Mouse (Mus musculus) mouse embryonic stem cell (cell line): ENCODE measurements around the gene Cryl1.

ENCODE experiments used
- in situ Hi-C, 2 experiments: fragments of 300-500 bp; cut with MboI; formaldehyde crosslinking; loops; 1 replicate in 1 of 2; 3 replicates in 1 of 2; pipeline ENCODE4 v1.14.3; 2019 to 2020; ENCODE audit warnings: low sequenced_read_pairs in 2 of 2, low pct_unique_long_range_greater_than_20kb in 1 of 2, mixed read lengths in 1 of 2; ENCODE audit not compliant: unreplicated experiment in 1 of 2

Cryl1 gene

DNA sequence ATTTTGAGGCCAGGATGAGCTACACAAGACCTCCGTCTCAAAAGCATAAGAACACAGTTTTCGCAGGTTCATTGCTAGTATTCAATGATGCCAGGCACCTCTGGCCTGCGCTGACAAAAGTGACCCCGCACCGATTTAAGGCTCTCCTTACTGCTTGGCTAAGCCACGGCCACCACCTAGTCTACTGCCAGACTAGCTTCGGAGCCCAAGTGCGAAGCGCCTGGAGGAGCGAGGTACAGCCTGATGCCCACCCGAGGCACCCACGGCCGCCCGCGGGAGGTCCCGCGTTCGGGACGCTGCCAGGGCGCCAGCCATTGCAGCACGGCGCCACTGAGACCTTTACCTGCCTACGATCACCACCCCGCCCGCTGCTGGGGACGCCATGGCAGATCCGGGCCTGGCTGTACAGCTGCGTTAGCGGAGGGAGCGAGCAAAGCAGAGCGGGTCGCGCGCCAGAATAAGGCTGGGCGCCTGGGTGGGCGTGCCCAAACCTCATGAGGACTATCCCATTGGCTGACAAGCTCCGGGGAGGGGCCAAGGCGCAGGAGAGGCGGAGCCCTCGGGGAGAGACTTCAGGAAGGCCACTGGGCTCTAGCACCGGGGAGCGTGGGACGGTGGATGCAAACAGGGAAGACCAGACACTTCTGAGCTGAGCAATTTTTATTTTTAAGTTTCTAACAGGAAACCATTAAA is at the start of gene Cryl1:
Cryl1 (minus strand) TSS at position 465 of the 693 bp plus-strand sequence.
- in situ Hi-C loops, result no loop called here

GRCm38 (mm10) chr14:57430451-57430850 is 32.1 kb upstream of the Cryl1 start:
- in situ Hi-C loops, result no loop called here

- in situ Hi-C loops, result no loop called here
Measured at GRCm38 (mm10) chr14:57424212-57424561, 25.9 kb upstream of the Cryl1 start.

GRCm38 (mm10) chr14:57423432-57424211 is 25.3 kb upstream of the Cryl1 start, which contains the start of gene Ift88:
TSS of gene Ift88 (plus strand) at chr14:57424062.
- in situ Hi-C loops, result no loop called here

DNA sequence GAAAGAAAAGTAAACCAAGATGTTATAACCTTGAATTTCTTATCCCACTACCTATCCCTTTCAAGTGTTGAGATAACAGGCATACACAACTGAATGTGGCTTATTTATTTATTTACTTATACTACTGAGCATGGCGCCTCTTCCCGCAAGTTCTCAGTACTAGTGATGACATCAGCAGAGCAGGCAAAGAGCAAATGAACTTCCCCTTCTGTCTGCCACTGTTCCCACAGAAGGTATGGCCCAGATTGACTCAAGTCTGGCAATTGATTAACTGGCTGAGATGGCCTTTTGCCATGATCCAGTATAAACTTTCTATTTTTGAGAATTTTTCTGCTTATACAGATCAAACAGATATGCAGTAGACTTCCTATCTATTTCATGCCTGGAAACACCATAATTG is 18.9 kb upstream of the Cryl1 start:
- in situ Hi-C loops, result no loop called here

GRCm38 (mm10) chr14:57412166-57412565 is 13.8 kb upstream of the Cryl1 start:
- in situ Hi-C loops, result no loop called here

- in situ Hi-C loops, result no loop called here
Measured at GRCm38 (mm10) chr14:57409106-57409505, 10.8 kb upstream of the Cryl1 start.

DNA sequence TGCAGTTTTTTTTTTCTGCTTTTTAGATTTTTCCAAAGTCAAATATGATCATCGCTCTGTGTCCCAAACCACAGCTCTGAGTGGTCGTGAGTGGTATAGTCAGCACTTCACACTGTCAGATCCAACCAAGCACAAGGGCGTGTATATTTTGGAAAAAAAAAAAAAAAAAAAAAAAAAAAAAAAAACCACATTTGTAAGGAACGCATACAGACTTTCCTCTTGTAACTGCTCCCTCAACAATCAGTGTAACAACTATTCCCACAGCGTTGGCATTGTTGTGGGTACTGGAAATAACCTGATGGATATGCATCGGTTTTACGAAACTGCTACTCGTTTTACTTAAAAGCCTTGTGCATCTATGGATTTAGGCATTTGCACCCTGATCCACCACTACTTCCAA is 9.8 kb upstream of the Cryl1 start:
- in situ Hi-C loops, result no loop called here

DNA sequence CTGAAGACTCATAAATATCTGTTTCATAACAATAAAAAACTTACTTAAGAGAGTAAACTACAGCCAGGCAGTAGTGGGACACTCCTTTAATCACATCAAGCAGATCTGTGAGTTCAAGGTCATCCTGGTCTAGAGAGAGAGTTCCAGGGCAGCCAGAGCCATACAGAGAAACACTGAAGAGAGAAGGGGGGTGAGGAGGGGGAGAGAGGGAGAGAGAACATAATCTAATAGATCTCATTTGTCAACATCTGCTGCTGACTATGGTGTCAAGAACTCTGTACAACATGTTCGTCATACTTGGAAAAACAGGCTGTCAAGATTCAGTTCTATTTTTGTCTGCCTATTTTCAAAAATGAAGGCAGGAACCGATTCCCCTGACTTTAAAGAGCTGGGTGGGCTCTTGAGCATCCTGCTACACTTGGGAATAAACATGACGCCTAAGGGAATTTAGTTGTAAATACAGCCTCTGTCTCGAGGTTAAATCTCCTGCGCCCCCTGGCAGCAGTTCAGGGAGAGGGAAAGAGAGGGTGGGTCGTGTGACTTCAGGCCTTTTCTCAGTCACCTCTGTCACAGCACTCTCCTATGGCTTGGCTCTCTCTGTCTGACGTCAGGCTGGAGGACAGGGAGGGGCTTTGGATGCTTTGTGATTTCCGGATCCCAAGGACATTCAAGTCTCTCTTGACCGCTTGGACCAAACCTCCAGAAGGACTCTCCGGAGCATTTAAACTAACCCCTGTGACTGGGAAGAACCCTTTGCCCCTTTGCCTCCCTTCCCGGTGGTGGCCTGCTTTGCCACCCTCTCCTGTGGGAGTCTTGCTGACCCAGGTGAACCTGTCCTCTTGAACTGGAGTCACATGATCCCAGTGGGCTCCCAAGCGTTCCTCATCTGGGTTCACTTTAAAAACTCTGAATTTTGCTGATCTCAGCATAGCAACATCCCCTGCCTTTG is 9.0 kb upstream of the Cryl1 start:
- in situ Hi-C loops, result no loop called here

GRCm38 (mm10) chr14:57402815-57403214 is 4.5 kb upstream of the Cryl1 start:
- in situ Hi-C loops, result no loop called here

DNA sequence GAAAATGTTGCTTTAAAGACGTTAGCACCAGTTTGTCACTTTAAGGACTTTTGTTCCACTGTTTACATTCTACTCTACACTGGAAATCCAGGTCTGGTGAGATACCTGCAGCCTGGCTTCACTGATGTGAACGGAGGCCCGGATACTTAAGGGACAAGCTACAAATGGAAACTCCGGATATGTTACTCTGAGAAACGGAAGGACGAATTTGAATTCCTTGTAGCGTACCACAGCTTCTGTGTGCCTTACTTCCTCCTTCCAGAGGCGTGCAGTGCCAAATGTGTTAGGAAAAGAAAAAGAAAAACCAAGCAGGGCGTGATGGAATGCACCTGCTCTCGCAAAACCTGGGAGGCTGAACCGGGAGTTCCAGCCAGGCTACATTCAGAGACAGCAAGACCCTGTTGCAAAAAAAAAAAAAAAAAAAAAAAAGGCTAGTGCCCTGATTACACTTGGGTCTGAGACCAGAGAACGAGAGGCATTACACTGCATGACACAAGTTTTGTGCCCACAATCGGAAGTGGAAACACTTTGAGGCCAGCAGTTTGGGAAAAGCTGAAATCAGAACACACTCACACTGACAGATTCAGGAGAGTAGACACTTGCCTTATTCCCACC is 591 bp upstream of the Cryl1 start:
- in situ Hi-C loops, result no loop called here

DNA sequence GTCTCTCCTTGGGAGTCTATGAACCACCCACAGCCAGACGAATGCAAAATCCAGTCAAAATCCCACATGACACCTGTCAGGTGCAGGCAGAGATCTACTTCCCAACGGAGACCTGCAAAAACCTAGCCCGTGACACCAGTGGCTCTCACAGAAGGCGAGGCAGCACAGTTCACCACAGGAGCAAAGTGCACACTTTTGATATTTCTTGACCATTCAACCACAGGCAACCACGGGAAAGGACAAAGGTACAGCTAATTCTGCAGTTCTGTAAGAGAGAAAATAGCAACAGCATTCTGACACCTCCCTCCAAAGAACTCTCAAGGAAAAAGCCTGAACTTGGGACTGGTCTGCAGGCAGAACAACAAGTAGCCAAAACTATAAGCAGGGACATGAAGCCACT is 1.1 kb downstream of the Cryl1 start:
- in situ Hi-C loops, result no loop called here

DNA sequence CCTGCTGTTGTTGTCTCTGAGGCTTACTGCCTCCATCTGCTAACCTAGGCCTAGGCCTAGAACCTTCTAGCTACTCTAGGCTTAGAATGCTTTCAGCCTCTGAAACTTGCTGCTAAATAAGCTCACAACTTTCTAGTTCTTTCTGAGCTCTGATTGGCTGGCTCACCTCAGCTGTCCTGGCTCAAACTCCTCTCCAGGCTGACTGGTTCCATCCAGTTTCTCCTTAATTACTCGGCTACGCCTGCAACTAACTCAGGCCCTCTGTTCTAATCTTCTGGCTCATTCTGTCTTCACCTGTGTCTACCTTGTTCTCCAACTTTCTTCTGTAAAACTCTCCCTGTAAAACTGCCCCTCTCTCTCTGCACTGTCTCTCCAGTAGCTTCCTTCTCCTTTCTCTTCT is 2.9 kb downstream of the Cryl1 start:
- in situ Hi-C loops, result no loop called here

- in situ Hi-C loops, result no loop called here
Measured at GRCm38 (mm10) chr14:57392278-57392677, 6.1 kb downstream of the Cryl1 start.

- in situ Hi-C loops, result no loop called here
Measured at GRCm38 (mm10) chr14:57391621-57392020, 6.7 kb downstream of the Cryl1 start.

- in situ Hi-C loops, result no loop called here
Measured at GRCm38 (mm10) chr14:57386758-57387561, 11.4 kb downstream of the Cryl1 start.

- in situ Hi-C loops, result no loop called here
Measured at GRCm38 (mm10) chr14:57385667-57386066, 12.7 kb downstream of the Cryl1 start.

GRCm38 (mm10) chr14:57377531-57377930 is 20.8 kb downstream of the Cryl1 start:
- in situ Hi-C loops, result no loop called here
